Mouse (Mus musculus) embryonic facial prominence, embryonic 14.5 days (tissue): ENCODE results near the gene Spty2d1. TPM values are rescaled to one million over a fixed set of nuclear protein-coding genes. Genes with fewer than 3 reads are reported as not detected.

Source experiments
- ATAC-seq: fragments of 200-750 bp; cut with Nextera tagmentation; 2 replicates; pipeline ENCODE4 v1.8.0; 2017; ENCODE audit warnings: low read depth, moderate number of reproducible peaks, moderate TSS enrichment
- DNase-seq: peaks from one replicate; pipeline ENCODE4 v3.0.0-alpha.2; 2015; ENCODE audit warnings: low spot score
- H3K27ac ChIP-seq: fragments of 300-500 bp; sonication (generic); replicated peaks from 2 replicates; pipeline ENCODE4 v1.5.1; 2014; ENCODE audit warnings: low read depth, mild to moderate bottlenecking, low read length, moderate library complexity
- H3K27me3 ChIP-seq: fragments of 300-500 bp; sonication (generic); replicated peaks from 2 replicates; pipeline ENCODE4 v1.6.1; 2014; ENCODE audit warnings: low read length; ENCODE audit not compliant: control insufficient read depth, insufficient read depth
- H3K36me3 ChIP-seq: fragments of 300-500 bp; sonication (generic); 2 replicates; pipeline ENCODE4 v1.6.1; 2014; ENCODE audit warnings: low read length, mixed read lengths; ENCODE audit not compliant: control insufficient read depth, insufficient read depth
- H3K4me1 ChIP-seq: fragments of 300-500 bp; sonication (generic); 2 replicates; pipeline ENCODE4 v1.6.1; 2014; ENCODE audit warnings: antibody characterized with exemption, low read length; ENCODE audit not compliant: control insufficient read depth, insufficient read depth
- H3K4me2 ChIP-seq: fragments of 300-500 bp; sonication (generic); 2 replicates; pipeline ENCODE4 v1.6.1; 2014; ENCODE audit warnings: low read depth, mild to moderate bottlenecking, low read length, moderate library complexity, mixed read lengths
- H3K4me3 ChIP-seq: fragments of 300-500 bp; sonication (generic); 2 replicates; pipeline ENCODE4 v1.5.1; 2014; ENCODE audit warnings: low read depth, mild to moderate bottlenecking, low read length
- H3K9ac ChIP-seq: fragments of 300-500 bp; sonication (generic); 2 replicates; pipeline ENCODE4 v1.6.1; 2014; ENCODE audit warnings: low read depth, mild to moderate bottlenecking, low read length, moderate library complexity, mixed read lengths
- H3K9me3 ChIP-seq: fragments of 300-500 bp; sonication (generic); 2 replicates; pipeline ENCODE4 v1.6.1; 2016; ENCODE audit warnings: low read length; ENCODE audit not compliant: control insufficient read depth
- WGBS: fragments of 180-500 bp; shearing (Covaris S2); extraction: QIAGEN DNeasy Blood & Tissue Kit; methylation state at CpG from one replicate; pipeline ENCODE4 v1.1.7; 2014; 5-methylcytosine and 5-hydroxymethylcytosine counted together
- polyA plus RNA-seq: library from polyadenylated mRNA; unstranded; fragments of >200 nt; fragmentation: Nextera tagmentation; extraction: Ambion mirVana; gene quantifications from 2 replicates; pipeline ENCODE4 v1.2.1, GENCODE M21; 2014

Spty2d1 gene
- polyA plus RNA-seq, 1 experiment from 2014 or later = 22.1 TPM

DNA sequence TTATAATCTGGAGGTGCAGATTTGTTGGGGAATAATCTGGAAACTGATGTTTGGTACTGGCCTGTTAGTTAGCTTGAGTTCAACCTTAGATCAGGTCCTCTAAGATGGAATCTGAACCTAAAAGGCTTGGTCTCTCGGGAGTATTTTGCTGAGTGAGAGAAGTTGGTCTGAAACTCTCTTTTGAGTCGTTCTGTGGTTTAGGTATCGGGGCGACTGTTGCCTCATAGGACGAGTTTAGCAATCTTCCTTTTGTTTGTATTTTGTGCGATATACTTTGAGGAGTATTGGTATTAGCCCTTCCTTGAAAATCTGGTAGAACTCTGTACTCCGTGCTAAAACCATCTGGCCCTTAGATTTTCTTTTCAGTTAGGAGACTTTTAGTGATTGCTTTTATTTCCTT, 44.1 kb downstream of the Spty2d1 start:
- WGBS = 78% methylated on average over 7 of the region's 7 CpGs
- Histone ChIP-seq H3K36me3 (no peaks in the 10 kb centered on the region), H3K9me3 (no peaks in the 10 kb centered on the region), H3K4me1 (peaks cover 6% of the 10 kb centered on the region), H3K27ac (no peak overlapping the region), H3K9ac (no peak overlapping the region), H3K4me3 (no peak overlapping the region), H3K4me2 (no peak overlapping the region), H3K27me3 (no peaks in the 10 kb centered on the region; the same call in 1 of the 2 replicates)
- DNase-seq = no peak
- no peak for ATAC-seq

DNA sequence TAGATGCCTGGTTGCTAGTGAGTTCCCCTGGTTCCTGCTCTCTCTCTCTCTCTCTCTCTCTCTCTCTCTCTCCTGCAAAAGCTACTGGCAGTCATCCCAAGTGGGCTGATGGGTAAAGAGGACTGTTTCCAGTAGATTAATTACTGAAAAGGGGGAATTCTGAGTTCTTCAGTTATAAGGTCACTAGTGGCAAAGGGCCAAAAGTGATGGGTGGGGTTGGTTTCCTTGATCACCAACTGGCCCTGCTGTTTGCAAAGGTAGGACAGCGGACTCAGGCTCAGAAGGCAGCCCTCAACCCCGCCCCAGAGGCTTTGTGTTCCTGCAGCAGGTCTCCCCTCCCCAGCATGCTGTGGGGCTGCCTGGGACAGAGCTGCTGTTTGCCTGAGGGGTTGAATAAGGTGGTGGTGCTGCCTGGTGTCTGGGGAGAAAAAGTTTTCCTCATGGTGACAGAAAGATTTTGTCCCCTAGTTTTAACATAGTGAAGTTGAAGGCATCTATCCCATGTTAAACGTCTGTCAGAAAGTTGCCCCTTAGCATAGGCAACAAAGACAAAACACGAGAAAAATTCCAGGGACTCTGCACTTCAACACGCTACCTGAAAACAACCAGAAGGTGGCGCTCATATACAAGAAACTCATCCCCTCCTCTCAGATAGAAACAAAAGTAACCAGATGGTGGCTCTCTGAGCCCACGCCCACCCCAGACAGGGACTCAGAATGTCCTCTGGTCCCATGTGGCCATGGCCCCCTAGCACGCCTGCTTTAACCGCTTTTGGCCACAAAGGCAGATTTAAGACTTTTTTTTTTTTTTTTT, 45.2 kb downstream of the Spty2d1 start:
- DNase-seq (peak; percentile 93), ATAC-seq (peak; percentile 81)
- 0% methylated on average over 9 of the region's 9 CpGs for WGBS
- Histone ChIP-seq H3K4me3 (no peak overlapping the region), H3K4me2 (peak overlapping the region; percentile 40), H3K27me3 (no peaks in the 10 kb centered on the region; the same call in 1 of the 2 replicates), H3K9me3 (no peaks in the 10 kb centered on the region), H3K4me1 (peaks cover 6% of the 10 kb centered on the region), H3K27ac (peak overlapping the region; percentile 63), H3K36me3 (no peaks in the 10 kb centered on the region), H3K9ac (0 out of 2 replicates have a peak overlapping the region, but pooled peaks have one; percentile 30)

- Histone ChIP-seq H3K27ac (no peak overlapping the region), H3K9ac (no peak overlapping the region)
Observed at GRCm38 (mm10) chr7:46962132-46962531, 46.1 kb downstream of the Spty2d1 start.

DNA sequence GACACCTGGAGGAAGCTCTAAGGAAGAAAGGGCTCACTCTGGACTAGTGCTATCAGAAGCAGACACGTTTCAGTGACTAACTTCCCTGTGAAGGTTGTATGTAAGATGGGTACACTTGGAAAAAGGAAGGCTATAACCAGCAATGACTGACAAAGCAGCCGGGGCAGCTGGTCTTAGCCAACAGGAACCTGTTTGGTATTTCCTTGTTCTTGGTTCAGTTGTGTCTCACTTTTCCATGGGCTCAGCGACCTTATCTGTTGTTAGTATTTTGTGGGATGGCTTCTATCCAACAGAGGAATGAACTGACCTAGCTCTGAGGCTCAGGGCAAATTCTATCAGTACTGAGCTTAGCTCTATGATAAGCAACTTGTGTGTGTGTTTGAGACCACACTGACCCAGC, 47.2 kb downstream of the Spty2d1 start:
- no peak overlapping the region for H3K4me3 ChIP-seq
- no peaks in the 10 kb centered on the region for H3K36me3 ChIP-seq
- 58% methylated on average over 3 of the region's 3 CpGs for whole genome bisulfite sequencing

More at GRCm38 (mm10) chr7:46962132-46962531, 46.1 kb downstream of the Spty2d1 start:
- H3K36me3 ChIP-seq = no peaks in the 10 kb centered on the region
- no peak overlapping the region for H3K4me2 ChIP-seq
- no peak for DNase-seq
- no peaks in the 10 kb centered on the region; the same call in 1 of the 2 replicates for H3K27me3 ChIP-seq
- H3K9me3 ChIP-seq = no peaks in the 10 kb centered on the region
- no peak for ATAC-seq
- peaks cover 13% of the 10 kb centered on the region for H3K4me1 ChIP-seq
- H3K4me3 ChIP-seq = no peak overlapping the region

DNA sequence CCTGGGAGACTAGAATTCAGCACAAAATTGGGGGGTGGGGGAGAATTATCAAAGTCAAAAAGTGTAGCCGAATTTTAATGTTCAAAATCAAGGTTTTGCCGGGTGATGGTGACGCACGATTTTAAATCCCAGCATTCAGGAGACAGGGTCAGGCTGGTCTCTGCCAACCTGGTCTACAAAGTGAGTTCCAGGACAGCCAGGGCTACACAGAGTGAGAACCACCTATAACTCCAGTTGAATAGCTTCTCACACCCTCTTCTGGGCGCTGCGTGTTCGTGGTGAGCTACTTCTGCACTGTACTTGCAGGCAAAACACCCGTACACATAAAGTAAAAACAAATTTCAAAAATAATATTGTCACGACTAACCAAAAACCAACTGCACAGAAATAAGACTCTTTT, 49.4 kb downstream of the Spty2d1 start:
- peak overlapping the region; percentile 78 for H3K4me2 ChIP-seq
- DNase-seq (no peak), ATAC-seq (no peak)
- H3K9ac ChIP-seq = peak overlapping the region; percentile 73
- H3K9me3 ChIP-seq = no peaks in the 10 kb centered on the region
- 17% methylated on average over 9 of the region's 9 CpGs for WGBS
- H3K36me3 ChIP-seq = peaks cover 14% of the 10 kb centered on the region
- H3K27ac ChIP-seq = no peak overlapping the region
- H3K4me3 ChIP-seq = peak overlapping the region; percentile 56
- H3K4me1 ChIP-seq = peaks cover 13% of the 10 kb centered on the region
- no peaks in the 10 kb centered on the region; the same call in 1 of the 2 replicates for H3K27me3 ChIP-seq

More for the DNA sequence above, 47.2 kb downstream of the Spty2d1 start:
- H3K9ac ChIP-seq = no peak overlapping the region
- DNase-seq (no peak), ATAC-seq (no peak)
- H3K9me3 ChIP-seq = no peaks in the 10 kb centered on the region
- H3K4me1 ChIP-seq = peaks cover 13% of the 10 kb centered on the region
- H3K4me2 ChIP-seq = no peak overlapping the region
- no peak overlapping the region for H3K27ac ChIP-seq
- no peaks in the 10 kb centered on the region; the same call in 1 of the 2 replicates for H3K27me3 ChIP-seq

- under 1% methylated on average over 46 of the region's 51 CpGs for WGBS
- ATAC-seq = peak; percentile 92
Observed at GRCm38 (mm10) chr7:46957831-46958691, 50.1 kb downstream of the Spty2d1 start, which contains the start of gene Uevld. Gene Uevld, minus strand, starts transcription at chr7:46958527.

More at GRCm38 (mm10) chr7:46957831-46958691, 50.1 kb downstream of the Spty2d1 start, which contains the start of gene Uevld:
- Histone ChIP-seq H3K4me3 (peak within 1 kb of the TSS; percentile 56), H3K27me3 (no peaks in the 10 kb centered on the region; the same call in 1 of the 2 replicates), H3K27ac (0 out of 2 replicates have a peak within 1 kb of the TSS, but pooled peaks have one; percentile 39), H3K4me1 (peaks cover 12% of the 10 kb centered on the region), H3K36me3 (peaks cover 20% of the 10 kb centered on the region), H3K9me3 (no peaks in the 10 kb centered on the region), H3K9ac (peak within 1 kb of the TSS; percentile 73), H3K4me2 (peak within 1 kb of the TSS; percentile 78)
- DNase-seq = peak; percentile 96

Other genes starting within 250 kb of the Spty2d1 start
- 16.2 and 17.3 TPM in 2 replicates for gene Hps5, start 212.3 kb downstream of the Spty2d1 start, polyA plus RNA-seq
- gene Gtf2h1, start 212.3 kb downstream of the Spty2d1 start, polyA plus RNA-seq = 51.2 and 56.7 TPM in 2 replicates
- gene Ldha, start 166.9 kb downstream of the Spty2d1 start, polyA plus RNA-seq = 1,559 and 1,681 TPM in 2 replicates
- 0.26 TPM in 1 of 2 replicates, not detected in the other for gene Ldhc, start 147.2 kb downstream of the Spty2d1 start, polyA plus RNA-seq
- gene Tsg101, start 88.4 kb downstream of the Spty2d1 start, polyA plus RNA-seq = 174 and 178 TPM in 2 replicates
- 9.7 and 11.0 TPM in 2 replicates for gene Uevld, start 49.9 kb downstream of the Spty2d1 start, polyA plus RNA-seq
- not detected in 2 replicates for gene Gm9999, start 24.8 kb downstream of the Spty2d1 start, polyA plus RNA-seq
- gene Tmem86a, start 42.2 kb upstream of the Spty2d1 start, polyA plus RNA-seq = 19.6 and 25.9 TPM in 2 replicates
- gene Ptpn5, start 125.3 kb upstream of the Spty2d1 start, polyA plus RNA-seq = 2.0 and 3.0 TPM in 2 replicates
- gene Mrgpra6, start 196.5 kb upstream of the Spty2d1 start, polyA plus RNA-seq = not detected in 2 replicates
- not detected in 2 replicates for gene Mrgpra9, start 244.4 kb upstream of the Spty2d1 start, polyA plus RNA-seq